Mouse (Mus musculus) ES-CJ7 (cell line): Measurements from ENCODE around the gene Mup21.
"Not testable (repeated sequence)": the region's sequence is repeated elsewhere in the genome, so short reads cannot be mapped to it uniquely, and the experiment has no call there.

Experiments
- DNase-seq: peaks from one replicate; pipeline ENCODE4 v3.0.0; 2011; ENCODE audit warnings: low read depth, low spot score

Mup21 gene

DNA sequence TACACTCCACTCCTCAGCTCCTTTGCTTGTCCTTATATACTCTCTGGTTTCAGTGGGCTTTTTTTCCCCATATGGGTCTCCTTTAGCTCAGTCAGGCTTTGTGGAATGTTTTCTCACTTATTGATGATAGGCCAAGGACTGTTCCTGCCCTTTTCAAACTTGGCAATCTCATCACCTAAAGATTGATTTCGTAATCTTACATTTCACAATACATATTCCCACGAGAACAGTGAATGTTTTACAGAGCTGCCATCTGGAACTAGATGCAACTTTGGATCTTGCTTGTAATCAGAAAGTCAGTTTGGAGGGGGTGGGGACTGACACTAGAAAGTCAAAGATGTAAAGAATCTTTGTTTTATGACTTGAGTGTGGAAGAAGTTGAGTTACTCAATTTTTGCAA is at the start of gene Mup21:
TSS of gene Mup21 (minus strand) at position 53 of the 400 bp plus-strand sequence.
- DNase-seq, result no peak

DNA sequence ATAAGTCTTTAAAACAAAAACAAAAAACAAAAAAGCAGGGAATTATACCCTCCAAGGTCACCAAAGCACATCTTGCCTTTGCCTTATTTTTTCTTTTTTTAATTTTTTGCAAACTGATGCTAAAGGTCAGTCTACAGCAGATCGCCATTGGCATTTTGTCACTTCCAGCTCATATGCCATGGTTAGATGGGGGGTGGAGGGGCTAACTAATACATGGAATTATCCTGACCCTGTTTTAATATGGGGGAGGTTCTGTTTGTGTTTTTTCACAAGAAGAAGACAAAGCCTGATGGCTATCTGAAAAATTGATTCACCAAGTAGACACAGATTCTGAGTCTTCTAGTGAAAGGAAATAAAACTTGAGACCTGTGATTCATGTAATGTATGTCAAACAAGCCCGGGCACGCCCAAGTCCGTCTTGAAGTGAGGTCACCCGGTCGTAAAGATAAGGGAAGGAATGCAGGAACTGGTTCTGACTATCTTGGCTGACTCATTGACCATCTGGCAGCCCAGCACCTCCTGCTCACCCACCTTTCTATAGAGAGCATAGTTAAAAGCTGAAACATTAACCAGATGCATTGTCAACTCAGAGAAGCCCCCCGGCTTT is 49.4 kb upstream of the Mup21 start:
- no peak for DNase-seq

DNA sequence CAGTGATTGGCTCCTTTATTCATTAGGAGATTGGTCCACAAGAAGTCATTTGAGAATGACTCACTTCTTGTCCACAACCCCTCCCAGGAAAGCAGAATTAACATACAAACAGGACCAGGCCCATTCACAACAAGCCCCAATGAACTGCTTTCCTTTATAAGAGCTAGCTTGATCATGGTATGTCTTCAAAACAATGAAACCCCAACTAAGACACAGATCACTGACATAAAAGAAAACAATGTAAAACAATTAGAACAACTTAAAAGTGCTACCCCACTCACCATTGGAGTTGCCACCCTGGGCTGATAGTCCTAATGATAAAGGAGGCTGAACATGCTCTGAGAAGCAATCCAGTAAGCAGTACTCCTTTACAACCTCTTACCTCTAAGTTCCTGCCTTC is 38.1 kb upstream of the Mup21 start:
- DNase-seq, result peak; percentile 43

DNA sequence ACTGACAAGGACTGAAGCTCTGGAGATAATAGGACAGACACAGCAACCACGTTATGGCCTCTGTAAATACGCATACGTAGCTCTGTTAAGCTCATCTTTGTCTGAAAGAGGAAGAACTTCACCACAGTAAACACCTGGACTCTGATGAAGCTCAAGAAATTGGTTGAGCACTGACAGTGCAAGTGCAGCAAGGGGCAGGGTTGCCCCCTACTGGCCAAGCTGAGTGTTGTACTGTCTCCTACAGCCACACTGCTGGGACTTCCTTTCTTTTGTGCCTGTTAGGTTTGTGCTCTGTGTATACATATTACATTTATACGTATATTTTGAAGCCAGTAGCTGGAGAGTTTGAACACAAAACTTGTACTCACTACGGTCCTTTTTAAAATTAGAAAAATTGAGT is 26.6 kb upstream of the Mup21 start:
- DNase-seq, result peak; percentile 53

DNA sequence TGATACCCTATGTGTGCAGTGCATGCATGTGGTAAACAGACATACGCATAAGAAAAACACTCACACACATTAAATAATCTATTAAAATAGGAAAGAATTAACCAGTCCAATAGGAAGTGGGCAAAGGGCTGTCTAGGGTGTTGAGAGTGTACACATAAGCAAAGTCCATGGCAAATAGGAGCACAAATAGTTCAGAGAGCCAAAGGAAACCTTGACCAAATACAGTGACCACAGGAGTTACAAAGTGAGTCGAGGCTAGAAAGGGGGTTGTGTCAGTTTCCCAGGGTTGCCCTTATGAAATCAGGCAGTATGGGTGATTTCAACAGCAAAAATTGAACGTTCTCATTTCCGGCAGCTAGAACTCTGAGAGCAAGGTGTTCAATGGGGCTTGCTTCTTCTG is 23.8 kb upstream of the Mup21 start:
- no peak for DNase-seq

DNA sequence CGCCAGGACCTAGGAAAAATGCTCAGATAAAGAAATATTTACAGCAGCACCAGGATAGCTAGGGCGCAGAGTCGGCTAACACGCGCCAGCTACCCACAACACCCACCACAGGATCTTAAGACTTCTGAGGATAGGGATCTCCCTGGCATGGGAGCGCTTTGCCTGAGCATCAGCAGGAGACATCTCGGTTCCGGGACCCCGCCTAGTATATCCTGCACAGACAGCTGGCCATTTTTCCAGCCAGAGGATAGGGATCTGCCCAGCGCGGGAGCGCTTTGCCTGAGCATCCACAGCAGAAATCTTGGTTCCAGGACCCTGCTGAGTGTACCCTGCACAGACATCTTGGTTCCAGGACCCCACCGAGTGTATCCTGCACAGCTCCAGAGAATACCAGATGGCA is 17.0 kb upstream of the Mup21 start:
- DNase-seq, result not testable (repeated sequence)

DNA sequence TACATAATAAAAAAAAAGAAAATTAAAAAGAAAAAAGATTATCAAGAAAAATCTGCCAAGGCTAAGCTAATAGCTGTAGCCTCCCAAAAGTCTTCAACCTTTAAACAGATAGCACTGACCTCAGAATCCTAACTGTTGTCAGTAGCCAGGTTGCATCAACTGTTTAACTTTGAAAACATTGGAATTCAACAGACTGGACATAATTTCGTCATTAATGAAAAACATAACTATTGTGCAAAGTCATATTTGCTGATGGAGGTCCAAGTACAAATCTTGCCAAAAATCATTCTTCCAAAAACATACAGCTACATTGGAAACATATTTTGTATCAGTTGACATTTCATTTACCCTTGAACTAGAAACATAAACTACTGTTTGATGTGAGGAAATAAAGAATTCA is 7.7 kb upstream of the Mup21 start:
- DNase-seq, result no peak

DNA sequence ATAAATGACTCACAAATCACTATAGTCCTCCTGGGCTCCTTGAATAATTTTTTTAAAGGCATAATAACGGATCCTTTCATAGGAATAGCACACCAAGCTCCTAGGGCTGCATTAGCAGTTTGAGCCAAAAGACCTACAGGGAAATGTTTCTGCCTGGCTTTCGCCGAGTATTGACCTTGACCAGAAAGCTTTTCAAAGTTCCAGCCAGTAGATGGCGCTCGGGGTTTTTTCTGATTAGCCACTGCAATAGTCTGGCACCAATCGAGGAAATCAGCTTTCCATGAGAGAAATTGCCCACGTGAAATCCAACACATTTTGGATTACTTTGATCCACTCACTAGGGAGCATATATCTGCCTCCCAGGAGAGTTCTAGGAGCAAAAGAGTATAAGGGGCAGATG is 17.0 kb downstream of the Mup21 start:
- DNase-seq, result peak; percentile 54

DNA sequence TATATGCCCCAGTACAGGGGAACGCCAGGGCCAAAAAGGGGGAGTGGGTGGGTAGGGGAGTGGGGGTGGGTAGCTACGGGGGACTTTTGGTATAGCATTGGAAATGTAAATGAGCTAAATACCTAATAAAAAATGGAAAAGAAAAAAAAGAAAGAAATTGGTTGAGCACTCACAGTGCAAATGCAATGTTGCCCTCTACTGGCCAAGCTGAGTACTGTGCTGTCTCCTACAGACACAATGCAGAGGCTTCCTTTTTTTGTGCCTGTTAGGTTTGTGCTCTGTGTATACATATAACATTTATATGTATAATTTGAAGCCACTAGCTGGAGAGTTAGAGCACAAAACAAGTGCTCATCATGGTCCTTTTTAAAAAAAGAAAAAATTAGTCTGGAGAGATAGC is 47.3 kb downstream of the Mup21 start:
- peak; percentile 46 for DNase-seq
